Mouse (Mus musculus): ENCODE data around the gene Gm42906. TPM values are rescaled to one million over a fixed set of nuclear protein-coding genes. Genes with fewer than 3 reads are reported as not detected.

The Gm42906 gene
- total RNA-seq, 2 experiments from 2014 or later, result 1.6 TPM; not detected in 1

GRCm38 (mm10) chr5:151018450-151018849 is 409.5 kb downstream of the Gm42906 start:
- DNase-seq, result no peak
- intact Hi-C loops (cut with DNase I), result no loop called here

Other genes with a start within 250 kb of the Gm42906 start
- gene Stard13, start 194.3 kb downstream of the Gm42906 start, total RNA-seq (2021), result 10 to 100 TPM; 23.6 TPM
- gene Vmn2r18, start 177.9 kb upstream of the Gm42906 start, total RNA-seq (2021), result not detected
- 10 to 100 TPM in 1 of 2 experiments, 1 to 10 TPM in 1; 9.7 to 14.8 TPM for gene Rfc3, start 223.1 kb upstream of the Gm42906 start, total RNA-seq (2021)

Data from heart, postnatal 10 days (tissue).